Comparison of ENCODE assay signal across 16 mouse cellular contexts in genomic region chr2:170033219-170033618, GRCm38 (mm10).
A peak's percentile ranks its signal among the peaks of the same experiment; 100 is the strongest.
DNase-seq lines count a peak whose midpoint lies in the region; ATAC-seq and TF ChIP-seq lines count a peak whose summit lies in the region.
"Had no signal": no experiment of that assay in that cellular context is flagged by ENCODE, and none has a peak within 500 bp of the region (broad histone marks: within the 10 kb centered on the region; RNA-seq: fewer than 3 reads in every experiment).

No protein-coding gene starts in this region.

- no peaks in the 10 kb centered on the region for H3K9me3 ChIP-seq in kidney, embryonic 16.5 days (ENCODE audit: low read length)
- H3K9me3 ChIP-seq: liver, embryonic 13.5 days; midbrain, embryonic 12.5 days had no signal

- H3K27ac ChIP-seq in kidney, embryonic 16.5 days (ENCODE audit: low read length): peak overlapping the region; percentile 93
- H3K27ac ChIP-seq: left cerebral cortex, adult 2 months; liver, embryonic 13.5 days; midbrain, embryonic 12.5 days had no signal

- TF ChIP-seq POLR2A in lung, adult 2 months (IDR thresholded peaks at IDR 0.05; ENCODE audit: borderline replicate concordance, extremely low read depth, low read depth, low read length): no peak

- no peaks in the 10 kb centered on the region for H3K4me1 ChIP-seq in lung, adult 2 months (ENCODE audit: control insufficient read depth, insufficient read depth, low read length)
- H3K4me1 ChIP-seq in kidney, embryonic 16.5 days (ENCODE audit: insufficient read depth, low read length): peaks cover 21% of the 10 kb centered on the region
- H3K4me1 ChIP-seq: liver, embryonic 13.5 days had no signal

- WGBS in lung, adult 2 months: 35% methylated on average over 5 of the region's 5 CpGs
- 45% methylated on average over 5 of the region's 5 CpGs for WGBS in kidney, embryonic 16.5 days

- no peak overlapping the region for H3K4me3 ChIP-seq in lung, adult 2 months (replicated peaks; ENCODE audit: extremely low read depth, low read depth, low read length)
- no peak overlapping the region for H3K4me3 ChIP-seq in kidney, embryonic 16.5 days (ENCODE audit: low read length)
- H3K4me3 ChIP-seq: left cerebral cortex, adult 2 months; liver, embryonic 13.5 days; midbrain, embryonic 12.5 days had no signal

- no peak overlapping the region for H3K4me2 ChIP-seq in kidney, embryonic 16.5 days (replicated peaks; ENCODE audit: low read depth, low read length)
- H3K4me2 ChIP-seq: liver, embryonic 13.5 days; midbrain, embryonic 12.5 days had no signal

- intact Hi-C loops in gastrocnemius, postnatal 14 days (cut with DNase I; ENCODE audit: low total_unique reads): no loop called here

- peak overlapping the region; percentile 34; the same call in 1 of the 2 replicates for H3K9ac ChIP-seq in kidney, embryonic 16.5 days (replicated peaks; ENCODE audit: low read length)
- H3K9ac ChIP-seq: liver, embryonic 13.5 days; midbrain, embryonic 12.5 days had no signal

- H3K27me3 ChIP-seq in kidney, embryonic 16.5 days (ENCODE audit: insufficient read depth, low read length): no peaks in the 10 kb centered on the region
- H3K27me3 ChIP-seq: liver, embryonic 13.5 days; midbrain, embryonic 12.5 days had no signal

- DNase-seq in gastrocnemius, postnatal 14 days: peak; percentile 34
- DNase-seq in gastrocnemius, postnatal 10 days: no peak
- peak; percentile 61 for DNase-seq in lung, postnatal 10 days
- no peak for DNase-seq in lung, adult 2 months
- DNase-seq in lung, postnatal 4 days: peak; percentile 30 to 60
- no peak for DNase-seq in cerebellum, adult 8-10 months
- DNase-seq: adrenal gland, postnatal 10 days; cerebellum, postnatal 25 days; heart, adult 11 months; heart, postnatal 14 days; liver, embryonic 13.5 days; retina, postnatal 1 day had no signal

- no peaks in the 10 kb centered on the region for H3K36me3 ChIP-seq in kidney, embryonic 16.5 days (ENCODE audit: insufficient read depth, low read length)
- H3K36me3 ChIP-seq: liver, embryonic 13.5 days; midbrain, embryonic 12.5 days had no signal

- ATAC-seq in kidney, embryonic 16.5 days (ENCODE audit: low FRiP score, low TSS enrichment): peak; percentile 83
- ATAC-seq in megakaryocyte, adult 5-6 weeks (ENCODE audit: poor library complexity, severe bottlenecking): no peak

- no peak for TF ChIP-seq CTCF in lung, adult 2 months (IDR thresholded peaks at IDR 0.05; ENCODE audit: insufficient read depth, low read length)

Comparison
In these comparisons a context has a peak if more than half of its experiments do, and no peak if none do; other contexts are left out.
1. DNase-seq: peak in gastrocnemius, postnatal 14 days (single experiment), lung, postnatal 10 days (single experiment) and lung, postnatal 4 days (2 of 2); none in gastrocnemius, postnatal 10 days (single experiment), lung, adult 2 months (single experiment) and cerebellum, adult 8-10 months (single experiment).